Mouse (Mus musculus): ENCODE results near the gene Pla2g4f.

DNA sequence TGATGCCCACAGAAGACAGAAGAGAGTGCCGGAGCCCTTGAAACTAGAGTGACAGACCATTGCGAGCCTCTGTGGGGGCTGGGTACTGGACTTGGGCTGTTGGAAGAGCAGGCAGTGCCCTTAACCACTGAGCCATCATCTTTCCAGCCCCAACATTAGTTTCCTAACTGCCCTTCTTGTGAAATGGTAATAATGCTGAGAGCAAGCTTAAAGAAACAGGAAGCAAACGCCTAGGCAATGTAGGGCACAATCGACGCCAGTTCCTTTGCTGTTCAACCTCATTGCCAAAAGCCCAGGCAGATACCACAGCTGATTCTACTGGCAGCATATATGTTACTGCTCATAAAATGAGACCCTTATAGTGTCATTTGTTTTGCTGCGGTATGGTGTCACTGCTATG, 61.3 kb downstream of the Pla2g4f start:
- no peak for TF ChIP-seq CTCF (IDR thresholded peaks at IDR 0.05; ENCODE audit: borderline replicate concordance, control insufficient read depth, extremely low read depth, insufficient read depth, low read length, poor library complexity)
- TF ChIP-seq POLR2A (IDR thresholded peaks at IDR 0.05; ENCODE audit: control insufficient read depth, extremely low read depth, insufficient read depth, low read length, poor library complexity) = no peak
